Mouse (Mus musculus) mature B cell (primary cell): ENCODE results near the gene Tpgs1.

Experiments used
- in situ Hi-C: fragments of 300-500 bp; cut with MboI; formaldehyde crosslinking; loops from 2 replicates; pipeline ENCODE4 v1.14.3; 2019

Tpgs1 gene

GRCm38 (mm10) chr10:79668076-79668475 lies 1.1 kb upstream of the Tpgs1 start:
- in situ Hi-C loops, result no loop called here

DNA sequence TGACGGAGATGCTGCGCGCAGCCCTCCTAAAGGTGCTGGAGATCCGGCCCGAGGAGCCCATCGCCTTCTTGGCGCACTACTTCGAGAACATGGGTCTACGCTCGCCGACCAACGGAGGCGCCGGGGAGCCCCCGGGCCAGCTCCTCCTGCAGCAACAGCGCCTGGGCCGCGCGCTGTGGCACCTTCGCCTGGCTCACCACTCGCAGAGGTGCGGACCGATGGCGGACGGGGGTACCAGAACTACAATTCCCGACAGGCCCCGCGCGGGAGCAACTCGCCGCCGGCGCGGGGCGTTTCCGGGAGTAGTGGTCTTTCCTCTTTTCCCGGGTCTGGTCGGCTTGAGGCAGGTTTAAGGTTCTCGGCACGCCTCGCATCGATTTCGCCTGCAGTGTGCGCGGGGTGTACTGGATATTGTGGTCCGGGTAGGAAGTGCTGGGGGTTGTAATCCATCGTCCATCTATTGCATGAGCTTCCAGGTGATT lies 448 bp downstream of the Tpgs1 start:
- in situ Hi-C loops, result no loop called here

- in situ Hi-C loops, result no loop called here
Measured at GRCm38 (mm10) chr10:79670071-79670888, 1.1 kb downstream of the Tpgs1 start.

GRCm38 (mm10) chr10:79671396-79672087 lies 2.4 kb downstream of the Tpgs1 start:
- in situ Hi-C loops, result no loop called here

GRCm38 (mm10) chr10:79672088-79672455 lies 2.9 kb downstream of the Tpgs1 start:
- in situ Hi-C loops, result no loop called here

- in situ Hi-C loops, result no loop called here
Measured at GRCm38 (mm10) chr10:79673054-79673453, 3.9 kb downstream of the Tpgs1 start.

DNA sequence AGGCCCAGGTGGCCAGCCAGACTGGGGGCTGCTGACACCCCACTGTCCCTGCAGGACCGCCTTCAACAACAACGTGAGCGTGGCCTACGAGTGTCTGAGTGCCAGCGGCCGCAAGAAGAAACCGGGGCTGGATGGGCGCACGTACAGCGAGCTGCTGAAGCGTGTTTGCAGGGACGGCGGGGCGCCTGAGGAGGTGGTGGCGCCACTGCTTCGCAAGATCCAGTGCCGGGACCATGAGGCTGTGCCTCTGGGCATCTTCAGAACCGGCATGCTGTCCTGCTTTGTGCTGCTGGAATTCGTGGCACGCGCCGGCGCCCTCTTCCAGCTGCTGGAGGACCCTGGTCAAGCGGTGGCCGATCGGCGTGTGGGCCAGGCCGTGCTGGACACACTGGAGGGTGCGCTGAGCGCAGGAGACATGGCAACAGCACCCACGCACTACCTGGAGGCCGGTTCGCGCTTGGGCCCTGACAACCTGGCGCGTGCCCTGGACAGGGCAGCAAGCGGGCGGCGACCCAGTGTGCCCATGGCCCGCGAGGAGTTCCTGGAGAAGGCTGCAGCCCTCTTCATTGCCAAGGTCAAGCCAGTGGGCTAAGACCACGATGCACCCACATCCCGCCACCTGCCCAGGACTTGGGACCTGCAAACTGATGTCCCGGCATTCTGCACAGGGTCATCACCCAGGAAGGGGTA lies 6.3 kb downstream of the Tpgs1 start:
- in situ Hi-C loops, result no loop called here

DNA sequence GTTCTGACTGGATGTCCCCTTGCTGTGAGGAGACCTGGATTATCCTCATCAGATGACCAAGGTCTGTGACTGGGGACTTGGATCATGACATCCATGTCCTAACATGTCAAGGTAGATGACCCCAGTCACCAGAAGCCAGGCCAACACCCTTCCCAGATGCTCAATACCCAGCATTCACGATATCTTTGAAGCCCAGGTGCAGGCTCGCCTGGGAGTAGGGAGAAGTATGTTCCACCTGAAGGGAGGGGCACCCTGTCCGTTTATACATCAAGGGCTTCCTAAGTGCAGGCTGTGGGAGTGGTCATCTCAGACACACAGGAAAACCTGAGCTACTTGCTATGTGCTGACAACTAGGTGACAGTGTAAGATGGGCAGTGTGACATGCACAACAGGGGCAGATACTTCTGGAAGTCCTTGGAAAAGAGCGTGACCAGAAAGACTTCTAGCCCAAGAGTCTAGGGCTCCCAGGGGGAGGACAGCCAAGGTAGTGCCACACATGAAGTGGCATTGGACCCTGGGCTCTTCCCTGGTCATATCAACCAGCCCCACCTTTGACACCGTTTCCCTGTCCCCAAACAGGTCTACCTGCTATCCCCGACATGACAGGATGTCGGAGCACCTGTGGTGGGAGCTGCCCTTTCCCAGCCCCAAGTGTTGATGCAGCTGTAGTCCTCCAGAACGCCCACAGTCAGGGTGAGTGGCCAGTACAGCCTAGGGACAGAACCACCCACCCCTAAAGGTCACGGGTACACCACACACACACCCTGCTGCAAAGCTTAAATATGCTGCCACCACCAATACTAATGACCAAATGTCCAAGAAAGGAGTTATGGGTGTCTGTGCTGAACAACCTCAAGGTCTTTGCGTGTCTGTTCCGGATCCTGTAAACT lies 11.7 kb downstream of the Tpgs1 start:
- in situ Hi-C loops, result no loop called here

DNA sequence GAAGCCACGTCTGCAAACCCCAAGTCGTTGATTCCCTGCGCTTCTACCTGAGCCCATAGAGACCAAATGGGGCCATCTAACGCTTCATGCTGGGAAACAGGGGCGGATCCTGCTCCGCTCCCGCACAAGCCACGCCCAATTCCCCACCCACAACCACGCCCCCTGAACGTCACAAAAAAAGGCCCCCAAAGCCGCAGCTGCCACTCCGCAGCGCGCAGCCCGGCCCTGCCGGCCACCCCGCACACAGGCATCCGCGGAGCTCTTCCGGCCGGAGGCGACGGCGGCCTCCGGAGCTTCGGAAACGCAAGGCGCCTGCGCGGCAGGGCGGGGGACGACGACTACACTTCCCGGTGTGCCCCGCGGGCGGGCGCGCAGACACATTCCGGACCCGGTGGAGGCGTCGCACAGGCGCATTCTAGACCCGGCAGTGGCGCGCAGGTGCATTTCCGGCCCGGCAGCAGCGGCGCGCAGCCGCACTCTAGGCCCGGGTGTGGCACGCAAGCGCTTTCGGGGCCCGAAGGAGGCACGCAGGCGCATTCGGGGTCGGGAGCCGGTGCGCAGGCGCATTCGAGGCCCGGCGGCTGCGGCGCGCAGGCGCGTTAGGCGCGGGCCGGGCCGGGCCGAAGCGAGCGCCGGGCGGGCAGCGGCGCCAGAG lies 12.5 kb downstream of the Tpgs1 start, which contains the start of gene Cdc34:
Cdc34 (plus strand) TSS at position 605 of the 655 bp plus-strand sequence.
- in situ Hi-C loops, result no loop called here

GRCm38 (mm10) chr10:79682551-79682915 lies 13.4 kb downstream of the Tpgs1 start:
- in situ Hi-C loops, result no loop called here

- in situ Hi-C loops, result no loop called here
Measured at GRCm38 (mm10) chr10:79682916-79683582, 13.9 kb downstream of the Tpgs1 start.

GRCm38 (mm10) chr10:79683726-79684640 lies 14.8 kb downstream of the Tpgs1 start:
- in situ Hi-C loops, result no loop called here

DNA sequence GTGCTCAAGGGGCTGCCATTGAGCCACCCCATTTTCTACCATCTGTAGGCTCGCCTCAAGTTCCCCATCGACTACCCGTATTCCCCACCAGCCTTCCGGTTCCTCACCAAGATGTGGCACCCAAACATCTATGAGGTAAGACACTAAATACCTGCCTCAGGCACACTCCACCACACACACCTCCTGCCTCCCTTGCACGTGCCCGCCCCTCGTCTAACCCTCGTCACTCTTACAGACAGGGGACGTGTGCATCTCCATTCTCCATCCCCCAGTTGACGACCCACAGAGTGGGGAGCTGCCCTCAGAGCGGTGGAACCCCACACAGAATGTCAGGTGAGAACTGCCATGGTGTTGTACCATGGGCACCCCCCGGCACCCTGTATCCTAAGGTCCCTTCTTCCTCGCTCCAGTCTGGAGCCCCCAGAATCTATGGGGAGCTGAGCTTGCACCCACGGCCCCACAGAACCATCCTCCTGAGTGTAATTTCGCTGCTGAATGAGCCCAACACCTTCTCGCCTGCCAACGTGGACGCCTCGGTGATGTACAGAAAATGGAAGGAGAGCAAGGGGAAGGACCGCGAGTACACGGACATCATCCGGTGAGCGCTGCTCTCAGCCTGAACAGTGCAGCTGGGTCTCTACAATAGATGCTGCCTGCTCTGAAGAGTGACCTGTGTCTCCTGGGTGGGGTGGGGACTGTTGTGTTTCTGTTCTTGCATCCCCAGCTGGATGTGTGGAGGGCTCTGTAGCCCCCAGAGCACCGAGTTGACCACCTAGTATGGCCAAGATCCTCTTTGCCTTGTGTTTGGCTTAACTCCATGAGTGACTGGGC lies 15.8 kb downstream of the Tpgs1 start:
- in situ Hi-C loops, result no loop called here

- in situ Hi-C loops, result no loop called here
Measured at GRCm38 (mm10) chr10:79686219-79686618, 17.1 kb downstream of the Tpgs1 start.

- in situ Hi-C loops, result no loop called here
Measured at GRCm38 (mm10) chr10:79686691-79687090, 17.5 kb downstream of the Tpgs1 start.

- in situ Hi-C loops, result no loop called here
Measured at GRCm38 (mm10) chr10:79687513-79687912, 18.3 kb downstream of the Tpgs1 start.

DNA sequence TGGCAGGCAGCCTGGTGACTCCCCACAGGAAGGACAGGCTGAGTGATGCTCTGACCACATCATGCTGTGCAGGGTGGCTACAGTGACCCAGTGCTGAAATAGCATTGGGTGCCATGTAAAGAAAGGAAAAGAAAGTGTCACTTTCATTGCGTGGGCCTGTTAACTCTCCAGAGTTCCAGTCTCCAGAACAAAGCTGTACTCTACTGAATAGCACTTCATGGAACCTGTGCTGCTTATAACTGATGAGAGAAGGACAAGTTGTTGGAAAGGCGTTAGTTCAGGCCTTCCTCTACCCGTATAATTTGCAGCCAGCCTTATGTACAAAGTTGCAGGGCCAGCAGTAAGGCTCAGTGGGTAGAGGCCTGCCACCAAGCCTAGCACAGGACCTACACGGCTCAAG lies 19.6 kb downstream of the Tpgs1 start, which contains the start of gene Gzmm:
Gzmm (plus strand) TSS at position 301 of the 400 bp plus-strand sequence.
- in situ Hi-C loops, result no loop called here

- in situ Hi-C loops, result no loop called here
Measured at GRCm38 (mm10) chr10:79689178-79689577, 20.0 kb downstream of the Tpgs1 start.
